Mouse (Mus musculus): ENCODE measurements around the gene Aqp7.

Gene Aqp7

GRCm38 (mm10) chr4:41000842-41001639, 46.9 kb downstream of the Aqp7 start:
- no peak for DNase-seq (ENCODE audit: low read depth, low spot score)

- no peak for DNase-seq (ENCODE audit: low read depth, low spot score)
Measured at GRCm38 (mm10) chr4:41000271-41000670, 47.7 kb downstream of the Aqp7 start.

- DNase-seq (ENCODE audit: low read depth, low spot score): no peak
Measured at GRCm38 (mm10) chr4:40997916-40998315, 50.0 kb downstream of the Aqp7 start.

- DNase-seq (ENCODE audit: low read depth, low spot score): no peak
Measured at GRCm38 (mm10) chr4:40996302-40996701, 51.6 kb downstream of the Aqp7 start.

- DNase-seq (ENCODE audit: low read depth, low spot score): no peak
Measured at GRCm38 (mm10) chr4:40989633-40990032, 58.3 kb downstream of the Aqp7 start.

- peak; percentile 91 for DNase-seq (ENCODE audit: low read depth, low spot score)
Measured at GRCm38 (mm10) chr4:40983686-40984085, 64.3 kb downstream of the Aqp7 start.
